Mouse (Mus musculus) midbrain, embryonic 14.5 days (tissue): ENCODE measurements at regions not wholly inside any gene's neighbourhood (a gene's known extent, or its start where the extent isn't known, plus 50 kb on each side); places are given as distances from the start of the nearest gene placed in this dataset.

Experiments
- ATAC-seq: fragments of 200-750 bp; cut with Nextera tagmentation; 2 replicates; pipeline ENCODE4 v1.8.0; 2017; ENCODE audit warnings: moderate number of reproducible peaks, moderate library complexity; ENCODE audit not compliant: low FRiP score, low TSS enrichment
- DNase-seq: peaks from one replicate; pipeline ENCODE4 v3.0.0-alpha.2; 2015
- H3K27ac ChIP-seq: fragments of 300-500 bp; sonication (generic); replicated peaks from 2 replicates; pipeline ENCODE4 v1.5.1; 2014; ENCODE audit warnings: mild to moderate bottlenecking, low read depth, low read length, moderate library complexity
- H3K27me3 ChIP-seq: fragments of 300-500 bp; sonication (generic); 2 replicates; pipeline ENCODE4 v1.6.1; 2014; ENCODE audit warnings: low read length, control low read depth, mixed read lengths; ENCODE audit not compliant: control insufficient read depth, insufficient read depth
- H3K36me3 ChIP-seq: fragments of 300-500 bp; sonication (generic); 2 replicates; pipeline ENCODE4 v1.6.1; 2014; ENCODE audit warnings: low read length, control low read depth; ENCODE audit not compliant: control insufficient read depth, insufficient read depth
- H3K4me1 ChIP-seq: fragments of 300-500 bp; sonication (generic); 2 replicates; pipeline ENCODE4 v1.6.1; 2014; ENCODE audit warnings: mild to moderate bottlenecking, antibody characterized with exemption, low read length, control low read depth; ENCODE audit not compliant: control insufficient read depth, insufficient read depth
- H3K4me2 ChIP-seq: fragments of 300-500 bp; sonication (generic); 2 replicates; pipeline ENCODE4 v1.6.1; 2014; ENCODE audit warnings: mild to moderate bottlenecking, low read length, moderate library complexity
- H3K4me3 ChIP-seq: fragments of 300-500 bp; sonication (generic); replicated peaks from 2 replicates; pipeline ENCODE4 v1.5.1; 2014; ENCODE audit warnings: low read depth, low read length
- H3K9ac ChIP-seq: fragments of 300-500 bp; sonication (generic); replicated peaks from 2 replicates; pipeline ENCODE4 v1.6.1; 2014; ENCODE audit warnings: mild to moderate bottlenecking, low read length, moderate library complexity
- H3K9me3 ChIP-seq: fragments of 300-500 bp; sonication (generic); 2 replicates; pipeline ENCODE4 v1.6.1; 2016; ENCODE audit warnings: low read length, control low read depth, mixed read lengths; ENCODE audit not compliant: control insufficient read depth
- WGBS: fragments of 180-500 bp; shearing (Covaris S2); extraction: QIAGEN DNeasy Blood & Tissue Kit; methylation state at CpG from one replicate; pipeline ENCODE4 v1.1.7; 2014; 5-methylcytosine and 5-hydroxymethylcytosine counted together

DNA sequence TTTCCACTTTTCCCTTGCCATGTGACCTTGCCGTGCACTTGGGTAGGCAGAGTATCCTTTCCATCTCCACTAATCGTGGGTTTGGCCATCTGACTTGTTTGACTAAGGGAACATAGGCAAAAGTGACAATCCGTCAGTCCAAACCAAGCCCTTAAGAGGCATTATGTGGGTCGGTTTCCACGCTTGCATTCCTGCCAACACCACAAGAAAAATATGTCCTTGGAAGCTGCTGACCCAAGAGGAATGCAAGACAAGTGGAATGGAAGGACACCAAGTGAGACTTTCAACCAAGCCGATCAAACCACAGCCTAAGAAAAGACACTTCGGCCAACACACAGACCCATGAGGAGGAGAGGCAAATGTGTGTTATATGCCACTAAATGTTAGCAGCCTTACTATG lies 73.3 kb downstream of the Cartpt start:
- Histone ChIP-seq H3K9me3 (no peaks in the 10 kb centered on the region), H3K9ac (no peak overlapping the region), H3K27me3 (no peaks in the 10 kb centered on the region), H3K27ac (no peak overlapping the region), H3K4me2 (no peak overlapping the region), H3K4me1 (no peaks in the 10 kb centered on the region), H3K36me3 (no peaks in the 10 kb centered on the region), H3K4me3 (no peak overlapping the region)
- ATAC-seq (no peak), DNase-seq (no peak)
- 91% methylated on average over 7 of the region's 7 CpGs for WGBS

DNA sequence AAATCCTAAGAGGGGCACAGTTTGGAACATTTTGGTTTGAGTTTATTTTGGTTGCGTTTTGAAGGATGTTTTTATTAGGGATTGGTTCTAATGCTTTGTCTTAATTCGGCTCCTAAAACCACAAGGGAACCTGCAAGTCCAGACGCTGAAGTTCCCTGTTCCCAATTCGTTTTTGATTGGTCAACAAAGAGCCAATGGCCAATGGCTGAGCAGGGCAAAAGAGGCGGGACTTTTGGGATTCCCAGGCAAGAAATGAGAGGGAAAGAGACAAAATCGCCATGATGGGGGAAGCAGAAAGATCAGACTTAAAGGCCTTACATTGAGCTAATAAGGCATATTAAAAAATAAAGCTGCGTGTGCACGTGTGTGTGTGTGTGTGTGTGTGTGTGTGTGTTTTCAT lies 76.3 kb downstream of the Cartpt start:
- H3K4me2 ChIP-seq: no peak overlapping the region
- no peaks in the 10 kb centered on the region for H3K36me3 ChIP-seq
- H3K27me3 ChIP-seq: no peaks in the 10 kb centered on the region
- H3K4me1 ChIP-seq: no peaks in the 10 kb centered on the region
- H3K4me3 ChIP-seq: no peak overlapping the region
- no peaks in the 10 kb centered on the region for H3K9me3 ChIP-seq
- DNase-seq: no peak
- ATAC-seq: no peak
- no peak overlapping the region for H3K9ac ChIP-seq
- 72% methylated on average over 8 of the region's 8 CpGs for WGBS
- no peak overlapping the region for H3K27ac ChIP-seq

DNA sequence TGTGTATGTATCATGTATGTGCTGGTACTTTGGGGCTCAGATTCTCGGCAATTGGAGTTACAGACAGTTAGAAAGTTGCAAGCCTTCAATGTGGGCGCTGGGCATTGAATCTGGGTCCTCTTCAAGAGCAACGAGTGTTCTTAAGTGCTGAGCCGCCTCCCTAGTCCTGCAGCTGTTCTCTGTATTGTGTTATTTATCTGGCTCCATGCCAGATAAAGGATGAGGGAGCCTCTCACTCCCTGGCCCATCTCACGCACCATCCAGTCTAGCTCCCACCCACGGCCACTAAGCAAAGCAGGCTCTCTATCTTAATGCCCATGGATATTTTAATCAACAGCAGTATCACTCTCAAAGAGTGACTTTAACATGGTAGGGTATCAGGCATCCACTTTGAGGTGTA lies 84.2 kb downstream of the Cartpt start:
- Histone ChIP-seq H3K27ac (no peak overlapping the region), H3K27me3 (no peaks in the 10 kb centered on the region), H3K9me3 (no peaks in the 10 kb centered on the region), H3K4me3 (no peak overlapping the region), H3K9ac (no peak overlapping the region), H3K4me2 (no peak overlapping the region), H3K4me1 (no peaks in the 10 kb centered on the region), H3K36me3 (no peaks in the 10 kb centered on the region)
- 53% methylated on average over 6 of the region's 6 CpGs for WGBS
- ATAC-seq (no peak), DNase-seq (peak; percentile 24)

DNA sequence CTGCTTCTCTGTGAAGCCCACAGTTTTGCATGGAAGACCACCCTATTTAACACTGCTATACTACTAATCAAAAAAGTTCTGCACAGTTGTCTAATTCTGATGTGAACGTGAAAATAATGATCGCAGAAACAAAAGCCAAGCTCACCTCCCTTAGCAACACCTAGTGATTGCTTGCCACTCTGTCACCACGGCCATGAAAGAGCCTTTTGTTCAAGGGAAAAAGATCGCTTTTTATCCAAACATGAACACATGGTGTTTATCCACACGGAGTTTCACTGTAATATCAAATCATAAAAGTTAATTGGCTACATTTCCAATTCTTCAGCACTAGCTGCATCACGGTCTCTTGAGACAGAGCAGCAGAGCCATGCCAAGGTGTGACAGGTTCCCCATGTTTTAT lies 85.1 kb downstream of the Cartpt start:
- Histone ChIP-seq H3K9me3 (no peaks in the 10 kb centered on the region), H3K4me1 (no peaks in the 10 kb centered on the region), H3K4me3 (no peak overlapping the region), H3K9ac (no peak overlapping the region), H3K4me2 (no peak overlapping the region), H3K27me3 (no peaks in the 10 kb centered on the region), H3K36me3 (no peaks in the 10 kb centered on the region), H3K27ac (no peak overlapping the region)
- DNase-seq (no peak), ATAC-seq (no peak)
- WGBS: 82% methylated on average over 6 of the region's 6 CpGs

DNA sequence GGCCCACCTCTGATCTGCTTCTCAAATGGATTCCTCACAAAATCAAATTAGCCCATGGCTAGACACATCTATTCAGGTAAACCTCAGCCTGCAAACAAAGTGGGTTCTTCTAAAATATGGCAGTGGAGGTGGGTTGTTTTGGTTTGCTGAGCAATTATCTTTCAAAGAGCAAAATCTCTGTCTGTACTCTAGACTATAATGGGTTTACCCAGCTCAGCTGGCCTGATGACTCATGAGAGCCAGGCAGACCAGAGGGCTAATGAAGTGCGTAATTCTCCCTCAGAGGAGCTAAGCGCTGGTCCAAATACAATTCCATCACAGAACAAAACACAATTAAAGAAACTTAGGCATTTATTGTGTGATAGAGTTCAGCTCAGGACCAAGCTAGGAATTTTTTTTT lies 86.1 kb downstream of the Cartpt start:
- no peak overlapping the region for H3K4me2 ChIP-seq
- H3K4me1 ChIP-seq: no peaks in the 10 kb centered on the region
- H3K36me3 ChIP-seq: no peaks in the 10 kb centered on the region
- no peaks in the 10 kb centered on the region for H3K9me3 ChIP-seq
- DNase-seq (no peak), ATAC-seq (no peak)
- H3K27ac ChIP-seq: no peak overlapping the region
- no peak overlapping the region for H3K9ac ChIP-seq
- H3K4me3 ChIP-seq: no peak overlapping the region
- 70% methylated on average over 2 of the region's 2 CpGs for WGBS
- H3K27me3 ChIP-seq: no peaks in the 10 kb centered on the region

DNA sequence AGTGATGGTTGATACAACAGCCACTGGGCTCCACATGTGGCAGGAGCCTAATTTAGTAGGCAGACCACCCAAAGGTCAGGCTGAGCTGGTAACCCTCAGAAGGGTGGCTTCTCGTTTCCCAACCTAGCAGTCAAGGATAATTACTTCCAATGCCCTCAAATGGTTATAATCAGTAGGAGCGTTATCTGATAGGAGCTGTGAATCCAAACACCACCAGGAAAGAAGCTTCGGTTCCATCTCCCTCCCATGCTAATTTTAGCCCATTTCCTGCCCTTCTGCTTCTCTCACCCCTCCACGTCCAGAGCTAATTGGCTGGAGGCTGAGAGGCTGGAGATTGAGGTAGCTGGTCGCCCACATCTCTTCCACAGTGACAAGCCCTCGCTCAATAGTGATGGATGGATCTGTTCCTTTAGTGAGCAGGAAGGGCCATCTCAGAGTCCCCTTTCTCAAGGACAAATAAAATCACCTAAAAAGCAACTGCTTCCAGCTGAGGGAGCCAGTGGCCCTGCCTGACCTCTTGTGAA lies 86.8 kb downstream of the Cartpt start:
- Histone ChIP-seq H3K27ac (no peak overlapping the region), H3K4me2 (no peak overlapping the region), H3K9ac (no peak overlapping the region), H3K36me3 (no peaks in the 10 kb centered on the region), H3K27me3 (no peaks in the 10 kb centered on the region), H3K4me3 (no peak overlapping the region), H3K4me1 (no peaks in the 10 kb centered on the region), H3K9me3 (no peaks in the 10 kb centered on the region)
- DNase-seq: no peak
- ATAC-seq: no peak
- 85% methylated on average over 6 of the region's 6 CpGs for WGBS

DNA sequence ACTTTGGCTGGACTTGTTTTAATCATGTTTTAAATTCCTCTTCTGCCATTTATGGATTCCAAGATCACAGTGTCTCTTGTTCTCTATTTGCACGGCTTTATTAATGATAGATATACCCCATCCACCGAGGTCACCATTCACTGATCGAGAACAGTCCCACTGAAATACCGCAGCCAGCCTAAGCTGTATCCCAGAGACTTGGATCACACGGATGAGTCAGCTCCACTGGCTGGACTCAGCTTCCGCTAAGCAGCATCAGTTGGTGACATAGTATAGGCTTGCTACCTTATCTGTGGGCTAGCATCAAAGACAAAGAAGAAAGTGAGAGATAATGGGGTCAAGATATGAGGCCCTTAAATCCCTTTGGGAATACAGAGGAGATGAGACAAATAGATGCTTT lies 106.4 kb downstream of the Cartpt start:
- Histone ChIP-seq H3K27ac (no peak overlapping the region), H3K9me3 (no peaks in the 10 kb centered on the region), H3K36me3 (no peaks in the 10 kb centered on the region), H3K4me3 (no peak overlapping the region), H3K27me3 (no peaks in the 10 kb centered on the region), H3K9ac (no peak overlapping the region), H3K4me2 (no peak overlapping the region), H3K4me1 (peaks cover 12% of the 10 kb centered on the region)
- peak; percentile 18 for DNase-seq
- no peak for ATAC-seq
- WGBS: 39% methylated on average over 6 of the region's 6 CpGs

DNA sequence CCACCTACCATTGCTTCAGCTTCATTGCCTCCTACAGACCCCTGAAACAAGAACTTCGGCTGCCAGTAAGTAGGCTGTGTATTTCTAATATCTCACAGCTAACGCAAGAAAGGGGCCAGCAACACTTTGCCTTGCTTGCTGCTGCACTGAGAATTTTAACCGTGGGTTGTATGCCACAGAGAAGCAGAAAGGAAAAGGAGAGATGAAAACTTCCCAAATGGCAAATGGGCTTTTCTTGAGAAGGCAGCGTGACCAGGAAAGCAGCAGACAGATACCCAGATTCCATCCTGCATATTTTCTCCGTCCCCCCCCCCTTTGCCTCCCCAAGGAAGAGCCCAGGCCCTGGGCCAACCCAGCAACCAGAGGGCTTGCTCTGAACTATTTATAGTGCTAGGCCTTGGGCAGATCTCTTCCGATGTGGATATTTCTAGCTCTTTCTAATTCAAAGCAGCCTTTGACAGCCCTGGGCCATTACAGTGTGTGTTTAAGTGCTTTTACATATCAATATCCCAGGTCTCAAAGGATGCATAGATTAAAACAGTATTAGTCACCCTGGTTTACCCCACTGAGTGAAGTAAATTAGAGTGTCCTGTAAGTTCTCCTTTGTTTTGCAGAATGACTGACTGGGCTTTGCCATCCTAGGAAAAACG lies 107.0 kb downstream of the Cartpt start:
- no peaks in the 10 kb centered on the region for H3K27me3 ChIP-seq
- no peak overlapping the region for H3K4me3 ChIP-seq
- no peaks in the 10 kb centered on the region for H3K9me3 ChIP-seq
- DNase-seq (peak; percentile 58), ATAC-seq (no peak; the same call in 1 of the 2 replicates)
- 39% methylated on average over 7 of the region's 7 CpGs for WGBS
- H3K4me2 ChIP-seq: no peak overlapping the region
- H3K36me3 ChIP-seq: no peaks in the 10 kb centered on the region
- H3K9ac ChIP-seq: no peak overlapping the region
- H3K27ac ChIP-seq: peak overlapping the region; percentile 15
- H3K4me1 ChIP-seq: peaks cover 12% of the 10 kb centered on the region

DNA sequence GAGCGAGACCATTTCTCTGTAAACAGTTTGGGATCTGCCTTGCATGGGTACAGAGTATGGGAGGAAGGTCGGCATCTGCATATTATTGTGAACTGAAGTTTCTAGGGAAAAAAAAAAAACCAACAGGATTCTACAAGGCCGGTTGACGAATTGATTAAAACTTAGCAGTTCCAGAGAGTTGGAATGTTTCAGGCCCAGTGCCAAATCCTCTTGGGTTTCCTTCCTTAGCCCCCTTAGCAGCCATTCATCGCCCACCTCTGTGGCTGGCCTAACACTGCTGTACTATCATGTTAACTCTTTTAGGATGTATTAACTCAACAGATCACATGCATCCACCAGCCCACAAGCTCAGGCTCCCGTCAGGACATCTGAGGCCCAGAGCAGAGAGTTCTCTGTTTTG lies 107.9 kb downstream of the Cartpt start:
- Histone ChIP-seq H3K9me3 (no peaks in the 10 kb centered on the region), H3K9ac (no peak overlapping the region), H3K27ac (no peak overlapping the region), H3K4me2 (no peak overlapping the region), H3K4me3 (no peak overlapping the region), H3K27me3 (no peaks in the 10 kb centered on the region), H3K36me3 (no peaks in the 10 kb centered on the region), H3K4me1 (peaks cover 12% of the 10 kb centered on the region)
- no peak for ATAC-seq
- 87% methylated on average over 6 of the region's 6 CpGs for WGBS
- no peak for DNase-seq
